Mouse (Mus musculus): ENCODE results near the gene Arid3b. TPM values are rescaled to one million over a fixed set of nuclear protein-coding genes. Genes with fewer than 3 reads are reported as not detected.
A peak's percentile ranks its signal among the peaks of the same experiment; 100 is the strongest.

Arid3b gene
- polyA plus RNA-seq, 1 experiment from 2014 or later: 11.0 TPM

- no peaks in the 10 kb centered on the region for H3K9me3 ChIP-seq (replicated peaks; ENCODE audit: control insufficient read depth, low read length)
- H3K36me3 ChIP-seq (ENCODE audit: control insufficient read depth, insufficient read depth): no peaks in the 10 kb centered on the region
- H3K27ac ChIP-seq (ENCODE audit: low read length): no peak overlapping the region
- ATAC-seq (ENCODE audit: low read depth): no peak
- H3K27me3 ChIP-seq (ENCODE audit: control insufficient read depth, insufficient read depth, low read depth, low read length): no peaks in the 10 kb centered on the region; the same call in 1 of the 2 replicates
- H3K4me2 ChIP-seq (ENCODE audit: low read depth, low read length): no peak overlapping the region
- H3K4me1 ChIP-seq (ENCODE audit: control insufficient read depth, low read depth, low read length): peaks cover 41% of the 10 kb centered on the region
- 53% methylated on average over 5 of the region's 5 CpGs for WGBS (ENCODE audit: insufficient replicate concordance)
- H3K9ac ChIP-seq (ENCODE audit: low read depth, low read length): no peak overlapping the region
- H3K4me3 ChIP-seq (ENCODE audit: low read depth, low read length): no peak overlapping the region
Measured at GRCm38 (mm10) chr9:57775026-57775425, 61.6 kb downstream of the Arid3b start.

GRCm38 (mm10) chr9:57774168-57774567, 62.4 kb downstream of the Arid3b start:
- no peak overlapping the region for H3K4me3 ChIP-seq (ENCODE audit: low read depth, low read length)
- no peaks in the 10 kb centered on the region for H3K9me3 ChIP-seq (replicated peaks; ENCODE audit: control insufficient read depth, low read length)
- peak overlapping the region; percentile 85 for H3K27ac ChIP-seq (ENCODE audit: low read length)
- peak overlapping the region; percentile 28 for H3K4me2 ChIP-seq (ENCODE audit: low read depth, low read length)
- WGBS (ENCODE audit: insufficient replicate concordance): 0% methylated on average over 1 of the region's 1 CpGs
- H3K27me3 ChIP-seq (ENCODE audit: control insufficient read depth, insufficient read depth, low read depth, low read length): no peaks in the 10 kb centered on the region; the same call in 1 of the 2 replicates
- ATAC-seq (ENCODE audit: low read depth): no peak
- peak overlapping the region; percentile 49 for H3K9ac ChIP-seq (ENCODE audit: low read depth, low read length)
- peaks cover 50% of the 10 kb centered on the region for H3K4me1 ChIP-seq (ENCODE audit: control insufficient read depth, low read depth, low read length)
- H3K36me3 ChIP-seq (ENCODE audit: control insufficient read depth, insufficient read depth): no peaks in the 10 kb centered on the region

- H3K9me3 ChIP-seq (replicated peaks; ENCODE audit: control insufficient read depth, low read length): no peaks in the 10 kb centered on the region
- H3K36me3 ChIP-seq (ENCODE audit: control insufficient read depth, insufficient read depth): no peaks in the 10 kb centered on the region
- H3K27me3 ChIP-seq (ENCODE audit: control insufficient read depth, insufficient read depth, low read depth, low read length): no peaks in the 10 kb centered on the region; the same call in 1 of the 2 replicates
- peak overlapping the region; percentile 85 for H3K27ac ChIP-seq (ENCODE audit: low read length)
- peaks cover 54% of the 10 kb centered on the region for H3K4me1 ChIP-seq (ENCODE audit: control insufficient read depth, low read depth, low read length)
- 54% methylated on average over 3 of the region's 3 CpGs for WGBS (ENCODE audit: insufficient replicate concordance)
- H3K4me2 ChIP-seq (ENCODE audit: low read depth, low read length): peak overlapping the region; percentile 28
- peak overlapping the region; percentile 49 for H3K9ac ChIP-seq (ENCODE audit: low read depth, low read length)
- no peak overlapping the region for H3K4me3 ChIP-seq (ENCODE audit: low read depth, low read length)
- ATAC-seq (ENCODE audit: low read depth): no peak
Measured at GRCm38 (mm10) chr9:57773754-57774153, 62.8 kb downstream of the Arid3b start.

- peak overlapping the region; percentile 45 for H3K4me3 ChIP-seq (ENCODE audit: low read depth, low read length)
- ATAC-seq (ENCODE audit: low read depth): peak; percentile 79
- H3K36me3 ChIP-seq (ENCODE audit: control insufficient read depth, insufficient read depth): no peaks in the 10 kb centered on the region
- H3K9ac ChIP-seq (ENCODE audit: low read depth, low read length): peak overlapping the region; percentile 77
- H3K4me2 ChIP-seq (ENCODE audit: low read depth, low read length): peak overlapping the region; percentile 80
- H3K4me1 ChIP-seq (ENCODE audit: control insufficient read depth, low read depth, low read length): peaks cover 73% of the 10 kb centered on the region
- 53% methylated on average over 2 of the region's 2 CpGs for WGBS (ENCODE audit: insufficient replicate concordance)
- H3K9me3 ChIP-seq (replicated peaks; ENCODE audit: control insufficient read depth, low read length): no peaks in the 10 kb centered on the region
- H3K27ac ChIP-seq (ENCODE audit: low read length): peak overlapping the region; percentile 100
- no peaks in the 10 kb centered on the region for H3K27me3 ChIP-seq (ENCODE audit: control insufficient read depth, insufficient read depth, low read depth, low read length)
Measured at GRCm38 (mm10) chr9:57770836-57771235, 65.8 kb downstream of the Arid3b start.

- peak overlapping the region; percentile 45 for H3K4me3 ChIP-seq (ENCODE audit: low read depth, low read length)
- H3K4me1 ChIP-seq (ENCODE audit: control insufficient read depth, low read depth, low read length): peaks cover 72% of the 10 kb centered on the region
- no peaks in the 10 kb centered on the region for H3K9me3 ChIP-seq (replicated peaks; ENCODE audit: control insufficient read depth, low read length)
- H3K27me3 ChIP-seq (ENCODE audit: control insufficient read depth, insufficient read depth, low read depth, low read length): no peaks in the 10 kb centered on the region
- peak overlapping the region; percentile 77 for H3K9ac ChIP-seq (ENCODE audit: low read depth, low read length)
- peak overlapping the region; percentile 100 for H3K27ac ChIP-seq (ENCODE audit: low read length)
- H3K4me2 ChIP-seq (ENCODE audit: low read depth, low read length): peak overlapping the region; percentile 80
- ATAC-seq (ENCODE audit: low read depth): peak; percentile 10; the same call in 1 of the 2 replicates
- WGBS (ENCODE audit: insufficient replicate concordance): 23% methylated on average over 1 of the region's 1 CpGs
- no peaks in the 10 kb centered on the region for H3K36me3 ChIP-seq (ENCODE audit: control insufficient read depth, insufficient read depth)
Measured at GRCm38 (mm10) chr9:57770214-57770613, 66.4 kb downstream of the Arid3b start.

- Histone ChIP-seq H3K36me3 (ENCODE audit: control insufficient read depth, insufficient read depth) (no peaks in the 10 kb centered on the region), H3K27me3 (ENCODE audit: control insufficient read depth, insufficient read depth, low read depth, low read length) (no peaks in the 10 kb centered on the region), H3K4me1 (ENCODE audit: control insufficient read depth, low read depth, low read length) (peaks cover 69% of the 10 kb centered on the region), H3K27ac (ENCODE audit: low read length) (peak overlapping the region; percentile 100), H3K4me3 (ENCODE audit: low read depth, low read length) (peak overlapping the region; percentile 45), H3K9ac (ENCODE audit: low read depth, low read length) (peak overlapping the region; percentile 77), H3K4me2 (ENCODE audit: low read depth, low read length) (peak overlapping the region; percentile 80), H3K9me3 (replicated peaks; ENCODE audit: control insufficient read depth, low read length) (no peaks in the 10 kb centered on the region)
- WGBS (ENCODE audit: insufficient replicate concordance): 45% methylated on average over 2 of the region's 2 CpGs
- peak; percentile 81 for ATAC-seq (ENCODE audit: low read depth)
Measured at GRCm38 (mm10) chr9:57769539-57770069, 67.0 kb downstream of the Arid3b start.

GRCm38 (mm10) chr9:57767231-57767630, 69.4 kb downstream of the Arid3b start:
- WGBS (ENCODE audit: insufficient replicate concordance): 87% methylated on average over 4 of the region's 4 CpGs
- H3K36me3 ChIP-seq (ENCODE audit: control insufficient read depth, insufficient read depth): no peaks in the 10 kb centered on the region
- H3K27me3 ChIP-seq (ENCODE audit: control insufficient read depth, insufficient read depth, low read depth, low read length): no peaks in the 10 kb centered on the region
- H3K9me3 ChIP-seq (replicated peaks; ENCODE audit: control insufficient read depth, low read length): no peaks in the 10 kb centered on the region
- peaks cover 66% of the 10 kb centered on the region for H3K4me1 ChIP-seq (ENCODE audit: control insufficient read depth, low read depth, low read length)
- no peak for ATAC-seq (ENCODE audit: low read depth)
- no peak overlapping the region; the same call in 1 of the 2 replicates for H3K9ac ChIP-seq (ENCODE audit: low read depth, low read length)
- peak overlapping the region; percentile 97; the same call in 1 of the 2 replicates for H3K27ac ChIP-seq (ENCODE audit: low read length)
- H3K4me3 ChIP-seq (ENCODE audit: low read depth, low read length): no peak overlapping the region
- H3K4me2 ChIP-seq (ENCODE audit: low read depth, low read length): no peak overlapping the region

- H3K9ac ChIP-seq (ENCODE audit: low read depth, low read length): peak overlapping the region; percentile 94
- H3K36me3 ChIP-seq (ENCODE audit: control insufficient read depth, insufficient read depth): peaks cover 6% of the 10 kb centered on the region
- peak overlapping the region; percentile 97 for H3K27ac ChIP-seq (ENCODE audit: low read length)
- WGBS (ENCODE audit: insufficient replicate concordance): 56% methylated on average over 6 of the region's 6 CpGs
- ATAC-seq (ENCODE audit: low read depth): no peak
- H3K4me2 ChIP-seq (ENCODE audit: low read depth, low read length): peak overlapping the region; percentile 90
- peak overlapping the region; percentile 95 for H3K4me3 ChIP-seq (ENCODE audit: low read depth, low read length)
- H3K9me3 ChIP-seq (replicated peaks; ENCODE audit: control insufficient read depth, low read length): no peaks in the 10 kb centered on the region
- peaks cover 66% of the 10 kb centered on the region for H3K4me1 ChIP-seq (ENCODE audit: control insufficient read depth, low read depth, low read length)
- no peaks in the 10 kb centered on the region for H3K27me3 ChIP-seq (ENCODE audit: control insufficient read depth, insufficient read depth, low read depth, low read length)
Measured at GRCm38 (mm10) chr9:57766431-57766830, 70.2 kb downstream of the Arid3b start.

Data from liver, embryonic 16.5 days (tissue).